Mouse (Mus musculus) hindbrain, embryonic 13.5 days (tissue): Measurements from ENCODE around the gene Scgb2b3. TPM values are rescaled to one million over a fixed set of nuclear protein-coding genes. Genes with fewer than 3 reads are reported as not detected.

Experiments
- ATAC-seq: fragments of 200-750 bp; cut with Nextera tagmentation; 2 replicates; pipeline ENCODE4 v1.8.0; 2017; ENCODE audit warnings: moderate TSS enrichment; ENCODE audit not compliant: low FRiP score
- H3K27ac ChIP-seq: fragments of 300-500 bp; sonication (generic); 2 replicates; pipeline ENCODE4 v1.5.1; 2015; ENCODE audit warnings: inconsistent platforms, mild to moderate bottlenecking, moderate library complexity
- H3K27me3 ChIP-seq: fragments of 300-500 bp; sonication (generic); 2 replicates; pipeline ENCODE4 v1.6.1; 2015; ENCODE audit warnings: mild to moderate bottlenecking, inconsistent platforms
- H3K36me3 ChIP-seq: fragments of 300-500 bp; sonication (generic); 2 replicates; pipeline ENCODE4 v1.6.1; 2015; ENCODE audit warnings: mild to moderate bottlenecking, inconsistent platforms
- H3K4me1 ChIP-seq: fragments of 300-500 bp; sonication (generic); replicated peaks from 2 replicates; pipeline ENCODE4 v1.6.1; 2015; ENCODE audit warnings: inconsistent platforms
- H3K4me2 ChIP-seq: fragments of 300-500 bp; sonication (generic); 2 replicates; pipeline ENCODE4 v1.6.1; 2015; ENCODE audit warnings: inconsistent platforms, mild to moderate bottlenecking, moderate library complexity
- H3K4me3 ChIP-seq: fragments of 300-500 bp; sonication (generic); 2 replicates; pipeline ENCODE4 v1.5.1; 2015; ENCODE audit warnings: mild to moderate bottlenecking, inconsistent platforms
- H3K9ac ChIP-seq: fragments of 300-500 bp; sonication (generic); 2 replicates; pipeline ENCODE4 v1.6.1; 2015; ENCODE audit warnings: mild to moderate bottlenecking, inconsistent platforms
- H3K9me3 ChIP-seq: fragments of 300-500 bp; sonication (generic); 2 replicates; pipeline ENCODE4 v1.6.1; 2016; ENCODE audit warnings: inconsistent platforms
- WGBS: fragments of 180-500 bp; shearing (Covaris S2); methylation state at CpG from one replicate; pipeline ENCODE4 v1.1.7; 2015; 5-methylcytosine and 5-hydroxymethylcytosine counted together
- polyA plus RNA-seq: library from polyadenylated mRNA; unstranded; fragments of >200 nt; fragmentation: Nextera tagmentation; extraction: Ambion mirVana; gene quantifications from 2 replicates; pipeline ENCODE4 v1.2.1, GENCODE M21; 2015

The Scgb2b3 gene
- not detected in 2 replicates for polyA plus RNA-seq

DNA sequence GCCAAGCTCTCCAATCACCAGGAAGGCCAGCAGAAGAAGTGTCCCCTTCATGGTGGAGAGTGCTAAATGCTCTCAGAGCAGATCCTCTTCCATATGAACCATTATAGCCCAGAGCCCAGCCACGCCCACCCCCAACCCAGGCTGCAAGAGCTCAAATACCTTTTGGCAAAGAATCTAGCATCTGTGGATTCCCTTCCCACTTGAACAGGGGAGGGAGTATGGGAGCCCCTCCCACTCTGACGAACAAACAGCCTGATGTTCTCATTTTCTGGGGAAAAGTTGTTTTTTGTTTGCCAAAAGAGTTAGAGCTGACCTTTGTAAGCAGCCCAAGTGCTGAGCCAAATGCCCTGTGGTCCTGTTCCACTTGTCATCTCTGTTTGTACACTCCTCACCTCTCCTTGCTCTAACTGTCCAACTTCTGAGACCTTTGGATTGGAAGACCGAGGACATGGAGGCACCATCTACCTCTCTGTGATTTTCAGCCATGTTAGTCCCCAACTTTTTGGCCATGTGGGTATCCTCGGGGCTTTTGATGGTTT is at the start of gene Scgb2b3:
Scgb2b3 (minus strand) TSS at position 51 of the 539 bp plus-strand sequence.
- WGBS: 73% methylated on average over 4 of the region's 4 CpGs
- Histone ChIP-seq H3K4me3 (no peak within 1 kb of the TSS), H3K36me3 (no peaks in the 10 kb centered on the region), H3K4me2 (no peak within 1 kb of the TSS), H3K9me3 (peaks cover 67% of the 10 kb centered on the region), H3K27me3 (no peaks in the 10 kb centered on the region), H3K27ac (no peak within 1 kb of the TSS), H3K4me1 (no peaks in the 10 kb centered on the region), H3K9ac (no peak within 1 kb of the TSS)
- no peak for ATAC-seq

GRCm38 (mm10) chr7:31375292-31375691 is 13.4 kb upstream of the Scgb2b3 start, which contains the start of gene Scgb1b3:
Gene Scgb1b3, plus strand, starts transcription at chr7:31375592.
- Histone ChIP-seq H3K27me3 (no peaks in the 10 kb centered on the region), H3K4me1 (no peaks in the 10 kb centered on the region), H3K27ac (no peak within 1 kb of the TSS), H3K4me3 (no peak within 1 kb of the TSS), H3K9ac (no peak within 1 kb of the TSS), H3K4me2 (no peak within 1 kb of the TSS), H3K36me3 (no peaks in the 10 kb centered on the region), H3K9me3 (peaks cover 54% of the 10 kb centered on the region)
- WGBS: 81% methylated on average over 3 of the region's 3 CpGs
- no peak for ATAC-seq

Other genes starting within 250 kb of the Scgb2b3 start
- 0.65 and 0.78 TPM in 2 replicates for gene Hpn, start 246.8 kb downstream of the Scgb2b3 start, polyA plus RNA-seq
- gene Scn1b, start 235.1 kb downstream of the Scgb2b3 start, polyA plus RNA-seq: 4.7 and 5.2 TPM in 2 replicates
- 227 and 231 TPM in 2 replicates for gene Gramd1a, start 206.2 kb downstream of the Scgb2b3 start, polyA plus RNA-seq
- gene Scgb2b2, start 71.6 kb downstream of the Scgb2b3 start, polyA plus RNA-seq: not detected in 2 replicates
- gene Scgb1b2, start 70.3 kb downstream of the Scgb2b3 start, polyA plus RNA-seq: not detected in 2 replicates
- gene Scgb1b3, start 13.5 kb upstream of the Scgb2b3 start, polyA plus RNA-seq: not detected in 2 replicates